Mouse (Mus musculus): Measurements from ENCODE around the gene Lrmda. TPM values are rescaled to one million over a fixed set of nuclear protein-coding genes. Genes with fewer than 3 reads are reported as not detected.

Gene Lrmda
- polyA plus RNA-seq, 1 experiment from 2014 or later, result 0.57 TPM

DNA sequence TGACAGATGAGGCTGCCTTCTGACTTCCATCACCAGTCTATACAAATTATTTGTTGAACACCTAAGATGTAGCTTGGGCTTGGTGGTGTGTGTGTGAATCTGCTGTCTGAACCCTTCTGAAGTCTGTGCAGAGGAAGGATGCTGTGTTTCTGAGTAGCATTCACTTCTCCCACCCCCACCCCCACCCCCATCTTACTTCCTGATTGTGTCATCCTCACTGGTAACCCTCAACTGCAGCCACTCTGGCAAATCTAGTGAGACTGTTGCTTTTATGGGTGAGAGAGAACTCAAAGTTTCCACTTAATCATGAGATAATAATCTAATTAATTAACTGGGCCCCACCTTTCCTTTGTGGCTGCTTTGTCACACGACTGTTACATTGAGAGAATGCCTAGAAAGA is 1025.8 kb downstream of the Lrmda start:
- Histone ChIP-seq H3K36me3 (no peaks in the 10 kb centered on the region), H3K9ac (no peak overlapping the region), H3K9me3 (no peaks in the 10 kb centered on the region), H3K4me1 (0 out of 2 replicates have a peak, but pooled peaks cover 2% of the 10 kb centered on the region), H3K4me2 (no peak overlapping the region), H3K4me3 (replicated peaks) (no peak overlapping the region), H3K27me3 (replicated peaks) (no peaks in the 10 kb centered on the region), H3K27ac (no peak overlapping the region)
- ATAC-seq (ENCODE audit: insufficient read depth, low FRiP score, low read depth), result no peak
- 69% methylated on average over 1 of the region's 1 CpGs for WGBS

GRCm38 (mm10) chr14:23046330-23046729 is 1026.8 kb downstream of the Lrmda start:
- ATAC-seq (ENCODE audit: insufficient read depth, low FRiP score, low read depth), result no peak
- Histone ChIP-seq H3K9me3 (no peaks in the 10 kb centered on the region), H3K4me2 (no peak overlapping the region), H3K36me3 (no peaks in the 10 kb centered on the region), H3K4me3 (replicated peaks) (no peak overlapping the region), H3K9ac (no peak overlapping the region), H3K27ac (no peak overlapping the region), H3K27me3 (replicated peaks) (no peaks in the 10 kb centered on the region), H3K4me1 (0 out of 2 replicates have a peak, but pooled peaks cover 2% of the 10 kb centered on the region)
- WGBS, result 17% methylated on average over 4 of the region's 4 CpGs

DNA sequence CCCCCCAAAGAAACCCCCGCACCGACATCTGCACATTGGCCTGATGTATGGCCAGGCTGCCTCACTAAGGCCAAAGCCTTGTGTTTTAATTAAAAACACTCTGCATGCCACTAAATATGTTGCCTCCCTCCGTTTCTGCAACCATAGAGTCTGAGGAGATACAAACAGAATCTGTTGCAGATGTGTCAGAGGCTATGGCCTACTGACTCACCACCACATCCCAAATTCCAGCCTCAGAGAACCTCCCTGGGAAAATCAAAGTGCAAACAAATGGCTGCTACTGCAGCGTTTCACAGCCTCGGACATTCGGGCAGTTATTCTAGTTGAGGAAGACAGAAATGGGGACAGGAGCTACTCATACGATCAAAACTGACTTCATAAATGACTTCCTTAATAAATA is 1031.9 kb downstream of the Lrmda start:
- H3K27me3 ChIP-seq (replicated peaks), result no peaks in the 10 kb centered on the region
- ATAC-seq (ENCODE audit: insufficient read depth, low FRiP score, low read depth), result no peak
- no peaks in the 10 kb centered on the region for H3K9me3 ChIP-seq
- no peak overlapping the region for H3K9ac ChIP-seq
- H3K4me3 ChIP-seq (replicated peaks), result no peak overlapping the region
- no peaks in the 10 kb centered on the region for H3K36me3 ChIP-seq
- 68% methylated on average over 7 of the region's 7 CpGs for WGBS
- H3K4me2 ChIP-seq, result no peak overlapping the region
- no peaks in the 10 kb centered on the region for H3K4me1 ChIP-seq
- H3K27ac ChIP-seq, result no peak overlapping the region

DNA sequence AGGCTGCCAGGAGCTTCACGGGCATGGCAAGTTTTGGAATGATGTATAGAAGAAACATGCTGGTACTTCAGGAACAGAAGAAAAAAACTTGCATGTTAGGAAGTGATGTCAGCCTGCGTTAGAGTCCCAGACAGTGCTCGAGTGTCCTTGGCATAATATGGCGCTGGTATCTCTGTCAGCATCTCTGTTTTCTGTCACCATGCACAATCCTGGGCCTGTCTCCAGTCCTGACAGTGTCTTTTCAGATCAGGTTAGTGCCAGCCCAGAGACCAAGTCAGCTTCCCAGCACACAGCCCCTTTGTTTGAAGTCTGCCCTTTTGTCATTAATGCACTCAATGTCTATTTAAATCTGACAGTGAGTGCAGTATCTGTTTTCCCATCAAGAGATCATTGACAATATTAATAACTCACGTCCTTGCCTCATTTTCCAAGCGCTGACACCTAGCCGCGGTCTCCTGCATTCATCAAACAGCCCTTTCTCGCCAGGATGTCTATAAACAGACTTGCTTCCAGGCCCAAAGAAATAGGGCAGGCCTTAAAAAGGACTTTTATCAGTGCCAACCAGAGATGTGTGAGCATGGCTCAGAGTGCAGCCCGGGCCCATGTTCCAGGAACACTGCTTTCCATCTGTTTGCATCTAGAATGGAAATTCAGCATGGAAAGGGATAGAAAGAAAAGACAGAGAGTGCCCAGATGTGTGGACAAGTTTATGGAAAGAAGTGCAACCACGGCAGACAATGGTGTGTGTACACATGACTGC is 1033.5 kb downstream of the Lrmda start:
- ATAC-seq (ENCODE audit: insufficient read depth, low FRiP score, low read depth), result no peak
- Histone ChIP-seq H3K9ac (no peak overlapping the region), H3K4me2 (no peak overlapping the region), H3K9me3 (no peaks in the 10 kb centered on the region), H3K4me1 (no peaks in the 10 kb centered on the region), H3K36me3 (no peaks in the 10 kb centered on the region), H3K4me3 (replicated peaks) (no peak overlapping the region), H3K27me3 (replicated peaks) (no peaks in the 10 kb centered on the region), H3K27ac (no peak overlapping the region)
- WGBS, result 63% methylated on average over 11 of the region's 11 CpGs

GRCm38 (mm10) chr14:23057228-23057976 is 1037.9 kb downstream of the Lrmda start:
- no peaks in the 10 kb centered on the region for H3K9me3 ChIP-seq
- 43% methylated on average over 6 of the region's 6 CpGs for WGBS
- H3K36me3 ChIP-seq, result no peaks in the 10 kb centered on the region
- no peak overlapping the region for H3K4me2 ChIP-seq
- no peaks in the 10 kb centered on the region for H3K27me3 ChIP-seq (replicated peaks)
- ATAC-seq (ENCODE audit: insufficient read depth, low FRiP score, low read depth), result no peak
- H3K9ac ChIP-seq, result no peak overlapping the region
- no peaks in the 10 kb centered on the region for H3K4me1 ChIP-seq
- no peak overlapping the region for H3K4me3 ChIP-seq (replicated peaks)
- H3K27ac ChIP-seq, result no peak overlapping the region

DNA sequence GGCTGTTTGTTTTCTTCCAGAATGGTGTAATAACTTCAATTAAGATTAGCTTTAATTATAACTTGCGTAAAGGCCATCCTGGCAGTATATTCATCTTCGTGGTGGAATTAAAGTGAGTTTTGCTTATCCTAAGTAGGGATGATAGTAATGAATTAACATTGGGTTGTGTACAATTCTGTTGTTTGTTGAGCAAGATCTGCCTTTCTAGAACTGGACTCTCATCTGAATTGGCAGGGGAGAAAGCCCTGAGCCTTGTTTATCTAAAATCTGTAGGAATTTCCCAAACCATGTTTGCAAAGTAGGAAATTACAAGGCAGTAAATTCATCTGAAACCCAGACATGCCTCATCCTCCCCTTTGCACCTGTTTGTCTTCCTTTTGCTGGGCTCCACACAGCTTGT is 1038.5 kb downstream of the Lrmda start:
- WGBS, result 82% methylated on average over 2 of the region's 2 CpGs
- H3K36me3 ChIP-seq, result no peaks in the 10 kb centered on the region
- H3K27ac ChIP-seq, result no peak overlapping the region
- no peak for ATAC-seq (ENCODE audit: insufficient read depth, low FRiP score, low read depth)
- no peaks in the 10 kb centered on the region for H3K4me1 ChIP-seq
- H3K9me3 ChIP-seq, result no peaks in the 10 kb centered on the region
- H3K4me2 ChIP-seq, result no peak overlapping the region
- no peak overlapping the region for H3K9ac ChIP-seq
- H3K27me3 ChIP-seq (replicated peaks), result no peaks in the 10 kb centered on the region
- no peak overlapping the region for H3K4me3 ChIP-seq (replicated peaks)

DNA sequence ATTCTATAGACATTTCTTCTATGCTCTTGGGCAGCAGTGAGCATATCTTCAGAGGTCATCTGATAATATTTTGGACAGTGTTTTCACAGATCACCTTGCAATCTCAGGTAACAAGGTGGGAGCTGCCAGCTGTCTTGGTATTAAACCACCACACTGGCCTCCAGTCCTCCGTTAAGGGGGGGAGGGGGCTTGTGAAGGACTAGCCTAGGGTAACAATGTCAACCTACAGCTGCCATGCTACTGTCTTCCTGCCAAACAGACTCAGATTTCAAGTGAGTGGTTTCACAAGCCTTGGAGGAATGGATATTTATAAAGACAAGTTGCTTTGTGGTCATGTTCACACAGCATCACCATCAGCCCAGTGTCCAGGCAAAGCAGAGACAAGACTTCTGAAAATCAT is 1059.2 kb downstream of the Lrmda start:
- no peak overlapping the region for H3K4me3 ChIP-seq (replicated peaks)
- no peak overlapping the region for H3K27ac ChIP-seq
- no peaks in the 10 kb centered on the region for H3K27me3 ChIP-seq (replicated peaks)
- ATAC-seq (ENCODE audit: insufficient read depth, low FRiP score, low read depth), result no peak
- H3K9me3 ChIP-seq, result no peaks in the 10 kb centered on the region
- H3K4me1 ChIP-seq, result no peaks in the 10 kb centered on the region
- H3K9ac ChIP-seq, result no peak overlapping the region
- WGBS, result 68% methylated on average over 1 of the region's 1 CpGs
- H3K4me2 ChIP-seq, result no peak overlapping the region
- no peaks in the 10 kb centered on the region for H3K36me3 ChIP-seq

GRCm38 (mm10) chr14:23084241-23084773 is 1064.8 kb downstream of the Lrmda start:
- peak overlapping the region; percentile 35; the same call in 1 of the 2 replicates for H3K27ac ChIP-seq
- H3K36me3 ChIP-seq, result no peaks in the 10 kb centered on the region
- no peak overlapping the region for H3K9ac ChIP-seq
- H3K9me3 ChIP-seq, result no peaks in the 10 kb centered on the region
- no peak for ATAC-seq (ENCODE audit: insufficient read depth, low FRiP score, low read depth)
- H3K4me3 ChIP-seq (replicated peaks), result no peak overlapping the region
- no peaks in the 10 kb centered on the region for H3K4me1 ChIP-seq
- H3K4me2 ChIP-seq, result no peak overlapping the region
- H3K27me3 ChIP-seq (replicated peaks), result no peaks in the 10 kb centered on the region
- WGBS, result 38% methylated on average over 1 of the region's 1 CpGs

- Histone ChIP-seq H3K27ac (no peak overlapping the region), H3K36me3 (no peaks in the 10 kb centered on the region), H3K4me1 (no peaks in the 10 kb centered on the region), H3K9me3 (no peaks in the 10 kb centered on the region), H3K9ac (no peak overlapping the region), H3K4me3 (replicated peaks) (no peak overlapping the region), H3K4me2 (no peak overlapping the region), H3K27me3 (replicated peaks) (no peaks in the 10 kb centered on the region)
- no peak for ATAC-seq (ENCODE audit: insufficient read depth, low FRiP score, low read depth)
- WGBS, result 36% methylated on average over 1 of the region's 1 CpGs
Observed at GRCm38 (mm10) chr14:23084797-23085196, 1065.3 kb downstream of the Lrmda start.

GRCm38 (mm10) chr14:23093306-23093705 is 1073.8 kb downstream of the Lrmda start:
- Histone ChIP-seq H3K4me3 (replicated peaks) (no peak overlapping the region), H3K27me3 (replicated peaks) (no peaks in the 10 kb centered on the region), H3K36me3 (no peaks in the 10 kb centered on the region), H3K9ac (no peak overlapping the region), H3K4me2 (no peak overlapping the region), H3K9me3 (no peaks in the 10 kb centered on the region), H3K27ac (no peak overlapping the region), H3K4me1 (no peaks in the 10 kb centered on the region)
- ATAC-seq (ENCODE audit: insufficient read depth, low FRiP score, low read depth), result no peak
- whole genome bisulfite sequencing, result 85% methylated on average over 4 of the region's 4 CpGs

DNA sequence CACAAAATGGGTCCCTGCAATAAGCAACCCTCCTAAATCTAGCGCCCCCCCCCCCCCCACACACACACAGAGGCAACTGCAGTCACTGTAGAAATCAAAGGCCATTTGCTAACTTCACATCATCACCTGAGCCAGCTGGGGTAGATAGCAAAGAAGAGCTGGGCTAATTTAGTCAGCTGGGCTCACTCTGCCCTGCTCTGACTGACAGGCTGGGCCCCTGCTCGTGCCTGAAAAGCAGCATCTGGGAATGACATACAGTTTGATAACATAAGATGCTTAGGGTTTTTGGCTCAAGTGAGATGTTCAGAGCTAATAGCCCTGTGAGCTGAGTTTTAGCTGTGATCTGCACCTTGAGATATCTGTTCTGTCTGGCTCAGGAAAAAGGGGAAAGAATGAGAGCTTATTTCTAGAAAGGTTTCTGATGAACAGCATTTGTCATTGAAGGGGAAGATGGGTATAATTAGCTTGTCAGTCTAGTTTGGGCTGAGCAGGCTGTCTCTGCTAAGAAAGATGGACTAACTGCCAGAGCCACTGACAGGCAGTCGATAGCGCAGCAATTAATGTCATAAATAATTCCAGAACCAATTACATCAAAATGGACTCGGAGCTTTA is 1075.1 kb downstream of the Lrmda start:
- no peaks in the 10 kb centered on the region for H3K9me3 ChIP-seq
- whole genome bisulfite sequencing, result 51% methylated on average over 5 of the region's 5 CpGs

More for the DNA sequence above, 1075.1 kb downstream of the Lrmda start:
- Histone ChIP-seq H3K36me3 (no peaks in the 10 kb centered on the region), H3K4me1 (no peaks in the 10 kb centered on the region), H3K4me3 (replicated peaks) (no peak overlapping the region), H3K27ac (no peak overlapping the region), H3K9ac (no peak overlapping the region), H3K4me2 (no peak overlapping the region), H3K27me3 (replicated peaks) (no peaks in the 10 kb centered on the region)
- no peak for ATAC-seq (ENCODE audit: insufficient read depth, low FRiP score, low read depth)

All from stomach, embryonic 15.5 days (tissue).